Mouse (Mus musculus) hindbrain, embryonic 12.5 days (tissue): ENCODE measurements at regions not wholly inside any gene's neighbourhood (a gene's known extent, or its start where the extent isn't known, plus 50 kb on each side); places are given as distances from the start of the nearest gene placed in this dataset.

Experiments used
- ATAC-seq: fragments of 200-750 bp; cut with Nextera tagmentation; 2 replicates; pipeline ENCODE4 v1.8.0; 2017; ENCODE audit warnings: moderate TSS enrichment; ENCODE audit not compliant: low FRiP score
- H3K27ac ChIP-seq: fragments of 300-500 bp; sonication (generic); 2 replicates; pipeline ENCODE4 v1.5.1; 2016; ENCODE audit warnings: mild to moderate bottlenecking
- H3K27me3 ChIP-seq: fragments of 300-500 bp; sonication (generic); 2 replicates; pipeline ENCODE4 v1.6.1; 2016; ENCODE audit warnings: mild to moderate bottlenecking
- H3K36me3 ChIP-seq: fragments of 300-500 bp; sonication (generic); 2 replicates; pipeline ENCODE4 v1.6.1; 2016; ENCODE audit warnings: mild to moderate bottlenecking
- H3K4me1 ChIP-seq: fragments of 300-500 bp; sonication (generic); 2 replicates; pipeline ENCODE4 v1.6.1; 2016
- H3K4me2 ChIP-seq: fragments of 300-500 bp; sonication (generic); replicated peaks from 2 replicates; pipeline ENCODE4 v1.6.1; 2016; ENCODE audit warnings: mild to moderate bottlenecking
- H3K4me3 ChIP-seq: fragments of 300-500 bp; sonication (generic); 2 replicates; pipeline ENCODE4 v1.5.1; 2016; ENCODE audit warnings: mild to moderate bottlenecking
- H3K9ac ChIP-seq: fragments of 300-500 bp; sonication (generic); 2 replicates; pipeline ENCODE4 v1.6.1; 2016; ENCODE audit warnings: mild to moderate bottlenecking, moderate library complexity
- H3K9me3 ChIP-seq: fragments of 300-500 bp; sonication (generic); replicated peaks from 2 replicates; pipeline ENCODE4 v1.6.1; 2016; ENCODE audit warnings: mild to moderate bottlenecking
- WGBS: fragments of 180-500 bp; shearing (Covaris S2); methylation state at CpG from one replicate; pipeline ENCODE4 v1.1.7; 2016; 5-methylcytosine and 5-hydroxymethylcytosine counted together

DNA sequence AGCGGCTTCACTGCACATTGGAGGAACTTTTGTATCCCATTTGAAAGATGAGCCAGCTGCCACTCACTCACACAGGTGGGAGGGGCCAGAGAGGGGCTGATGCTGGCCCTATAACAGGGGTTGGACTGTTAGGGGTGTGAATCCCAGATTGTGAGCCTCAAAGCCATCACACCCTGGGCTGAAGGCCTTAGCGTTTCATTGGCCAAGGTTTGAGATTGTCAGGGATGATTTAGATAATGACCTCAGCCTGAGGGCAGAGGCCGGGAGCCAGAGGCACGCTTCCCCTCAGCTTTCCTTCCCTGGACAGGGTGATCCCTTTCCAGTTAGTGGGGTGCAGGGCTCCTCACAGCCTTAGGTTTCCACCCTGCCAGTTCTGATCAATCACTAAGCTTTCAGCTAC, 124.5 kb upstream of the Gjb5 start:
- Histone ChIP-seq H3K4me2 (no peak overlapping the region), H3K36me3 (no peaks in the 10 kb centered on the region), H3K27ac (no peak overlapping the region), H3K9ac (no peak overlapping the region), H3K4me3 (no peak overlapping the region), H3K4me1 (peaks cover 11% of the 10 kb centered on the region), H3K9me3 (no peaks in the 10 kb centered on the region), H3K27me3 (no peaks in the 10 kb centered on the region)
- ATAC-seq: no peak
- 55% methylated on average over 4 of the region's 4 CpGs for WGBS

DNA sequence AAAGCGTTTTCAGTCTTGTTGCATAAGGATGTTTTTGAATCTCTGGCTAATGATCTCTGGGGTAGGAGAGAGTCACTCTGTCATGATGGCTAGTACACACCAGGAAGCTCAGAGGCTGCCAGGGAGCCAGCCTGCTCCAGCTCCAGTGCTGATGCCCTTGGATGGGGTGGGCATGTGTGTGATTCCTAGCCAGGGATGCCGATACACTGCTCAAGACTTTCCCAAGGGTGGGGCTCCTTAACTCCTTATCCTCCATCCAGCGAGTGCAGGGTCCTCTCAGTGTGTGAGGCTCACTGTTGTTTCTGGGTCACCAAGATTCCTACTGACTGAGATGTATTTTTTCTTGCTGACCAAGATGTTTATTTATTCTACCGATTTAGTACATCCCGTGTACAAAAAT, 122.4 kb upstream of the Gjb5 start:
- no peak overlapping the region for H3K4me2 ChIP-seq
- no peaks in the 10 kb centered on the region for H3K9me3 ChIP-seq
- no peak overlapping the region for H3K27ac ChIP-seq
- H3K4me3 ChIP-seq: no peak overlapping the region
- peaks cover 9% of the 10 kb centered on the region for H3K4me1 ChIP-seq
- no peaks in the 10 kb centered on the region for H3K36me3 ChIP-seq
- 75% methylated on average over 5 of the region's 5 CpGs for WGBS
- H3K9ac ChIP-seq: no peak overlapping the region
- no peak for ATAC-seq
- no peaks in the 10 kb centered on the region for H3K27me3 ChIP-seq

DNA sequence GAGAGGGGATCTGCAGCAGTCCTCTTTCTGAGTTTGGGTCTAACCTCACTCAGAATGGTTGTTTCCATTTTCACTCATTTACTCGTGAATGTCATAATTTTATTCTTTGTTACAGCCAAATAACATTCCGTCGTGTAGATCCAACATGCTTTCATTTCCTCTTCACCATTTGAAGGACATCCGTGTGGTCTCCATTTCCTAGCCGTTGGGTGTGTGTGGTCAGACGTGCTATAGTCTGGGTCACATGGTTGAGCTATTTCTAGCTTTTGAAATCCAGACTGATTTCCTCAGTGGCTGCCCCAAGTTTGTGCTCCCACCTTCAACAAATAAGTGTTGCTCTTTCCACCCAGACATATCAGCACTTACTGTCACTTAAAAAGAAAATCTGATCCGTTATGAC, 111.9 kb upstream of the Gjb5 start:
- 86% methylated on average over 7 of the region's 7 CpGs for WGBS
- no peak overlapping the region for H3K4me3 ChIP-seq
- H3K27me3 ChIP-seq: no peaks in the 10 kb centered on the region
- H3K4me1 ChIP-seq: no peaks in the 10 kb centered on the region
- H3K36me3 ChIP-seq: no peaks in the 10 kb centered on the region
- no peak overlapping the region for H3K9ac ChIP-seq
- H3K9me3 ChIP-seq: no peaks in the 10 kb centered on the region
- H3K27ac ChIP-seq: no peak overlapping the region
- H3K4me2 ChIP-seq: no peak overlapping the region
- no peak for ATAC-seq

DNA sequence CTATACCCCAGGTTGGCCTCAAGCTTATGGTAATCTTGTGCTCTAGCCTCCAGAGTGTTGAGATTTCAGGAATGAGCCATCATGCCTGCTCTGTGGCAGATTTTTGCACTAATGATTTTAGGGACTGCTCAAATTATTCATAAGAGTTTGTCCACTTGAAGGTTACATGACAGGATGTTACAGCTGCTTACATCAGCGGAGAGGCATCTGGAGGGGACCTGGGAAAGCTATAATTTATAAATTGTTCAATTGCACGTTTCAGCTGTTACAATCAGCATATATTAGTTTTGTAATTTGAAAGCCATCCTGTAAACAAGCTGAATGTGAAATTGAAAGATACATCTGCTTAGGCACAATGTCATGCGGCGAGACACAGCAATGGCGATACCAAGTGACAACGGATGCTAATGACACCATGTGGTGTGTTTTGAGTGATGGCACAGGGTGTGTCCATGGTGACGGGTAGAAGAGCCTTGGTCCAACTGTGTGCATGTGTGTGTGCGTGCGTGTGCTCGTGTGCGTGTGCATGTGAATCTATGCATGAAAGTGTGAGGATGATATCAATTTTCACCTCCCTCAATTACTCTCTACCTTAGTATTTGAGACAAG, 96.6 kb upstream of the Gjb5 start:
- Histone ChIP-seq H3K27me3 (no peaks in the 10 kb centered on the region), H3K27ac (no peak overlapping the region), H3K4me1 (no peaks in the 10 kb centered on the region), H3K36me3 (no peaks in the 10 kb centered on the region), H3K9ac (no peak overlapping the region), H3K4me2 (no peak overlapping the region), H3K9me3 (peaks cover 14% of the 10 kb centered on the region; the same call in 1 of the 2 replicates), H3K4me3 (no peak overlapping the region)
- 87% methylated on average over 11 of the region's 11 CpGs for WGBS
- no peak for ATAC-seq

DNA sequence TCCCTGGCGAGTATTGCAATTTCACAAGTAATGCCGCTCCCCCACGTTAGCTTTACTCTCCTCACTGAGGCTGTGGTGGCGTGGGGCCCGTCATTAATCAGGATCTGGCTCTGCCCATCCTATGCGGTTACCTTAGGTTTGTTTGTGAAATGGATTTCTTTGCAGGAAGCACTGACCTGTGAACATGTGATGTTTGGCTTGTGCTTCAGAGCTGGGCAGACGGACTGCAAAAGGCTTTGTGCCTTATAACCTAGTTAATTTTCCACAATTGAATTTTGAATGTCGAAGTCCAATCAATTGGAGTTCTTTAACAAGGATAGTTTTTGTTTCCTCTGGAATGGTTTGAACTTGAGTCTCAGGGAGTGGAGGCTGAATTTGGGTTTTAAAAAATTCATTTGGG, 94.1 kb upstream of the Gjb5 start:
- Histone ChIP-seq H3K9me3 (0 out of 2 replicates have a peak, but pooled peaks cover 7% of the 10 kb centered on the region), H3K4me3 (no peak overlapping the region), H3K27ac (no peak overlapping the region), H3K9ac (no peak overlapping the region), H3K36me3 (no peaks in the 10 kb centered on the region), H3K4me1 (no peaks in the 10 kb centered on the region), H3K4me2 (no peak overlapping the region), H3K27me3 (no peaks in the 10 kb centered on the region)
- 73% methylated on average over 8 of the region's 8 CpGs for WGBS
- no peak for ATAC-seq

DNA sequence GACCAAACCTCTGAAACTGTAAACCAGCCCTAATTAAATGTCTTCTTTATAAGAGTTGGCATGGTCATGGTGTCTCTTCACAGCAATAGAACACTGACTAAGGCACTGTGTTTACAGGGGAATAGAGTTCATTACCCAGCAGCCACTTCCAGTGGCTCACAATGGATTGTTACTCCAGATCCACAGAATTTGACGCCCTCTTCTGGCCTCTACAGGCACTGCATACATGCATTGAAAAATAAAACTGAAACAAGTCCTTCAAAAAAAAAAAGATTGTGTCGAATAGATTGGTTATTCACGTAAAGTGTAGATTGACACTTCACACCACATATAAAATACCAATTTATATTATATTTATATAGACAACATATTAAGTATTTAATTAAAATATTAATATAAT, 87.3 kb upstream of the Gjb5 start:
- H3K36me3 ChIP-seq: no peaks in the 10 kb centered on the region
- no peaks in the 10 kb centered on the region for H3K4me1 ChIP-seq
- no peaks in the 10 kb centered on the region for H3K27me3 ChIP-seq
- H3K4me2 ChIP-seq: no peak overlapping the region
- no peak overlapping the region for H3K9ac ChIP-seq
- no peak overlapping the region for H3K4me3 ChIP-seq
- no peaks in the 10 kb centered on the region for H3K9me3 ChIP-seq
- WGBS: 68% methylated on average over 3 of the region's 3 CpGs
- no peak for ATAC-seq
- H3K27ac ChIP-seq: no peak overlapping the region

DNA sequence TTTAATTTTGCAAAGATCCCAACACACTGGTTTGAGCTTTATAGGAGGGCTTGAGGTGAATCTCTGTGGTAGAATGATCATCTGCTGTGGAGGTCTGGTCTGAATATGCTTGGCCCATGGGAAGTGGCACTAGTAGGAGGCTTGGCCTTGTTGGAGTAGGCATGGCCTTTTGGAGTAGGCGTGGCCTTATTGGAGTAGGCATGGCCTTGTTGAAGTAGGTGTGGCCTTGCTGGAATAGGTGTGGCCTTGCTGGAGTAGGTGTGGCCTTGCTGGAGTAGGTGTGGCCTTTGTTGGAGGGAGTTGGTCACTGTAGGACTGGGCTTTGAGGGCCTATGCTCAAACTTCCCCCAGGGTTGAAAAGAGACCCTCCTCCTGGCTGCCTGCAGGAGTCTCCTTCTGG, 86.1 kb upstream of the Gjb5 start:
- WGBS: 95% methylated on average over 1 of the region's 1 CpGs
- no peaks in the 10 kb centered on the region for H3K4me1 ChIP-seq
- no peaks in the 10 kb centered on the region for H3K36me3 ChIP-seq
- H3K9me3 ChIP-seq: no peaks in the 10 kb centered on the region
- H3K9ac ChIP-seq: no peak overlapping the region
- H3K27ac ChIP-seq: no peak overlapping the region
- no peak for ATAC-seq
- H3K4me2 ChIP-seq: no peak overlapping the region
- H3K4me3 ChIP-seq: no peak overlapping the region
- H3K27me3 ChIP-seq: no peaks in the 10 kb centered on the region

DNA sequence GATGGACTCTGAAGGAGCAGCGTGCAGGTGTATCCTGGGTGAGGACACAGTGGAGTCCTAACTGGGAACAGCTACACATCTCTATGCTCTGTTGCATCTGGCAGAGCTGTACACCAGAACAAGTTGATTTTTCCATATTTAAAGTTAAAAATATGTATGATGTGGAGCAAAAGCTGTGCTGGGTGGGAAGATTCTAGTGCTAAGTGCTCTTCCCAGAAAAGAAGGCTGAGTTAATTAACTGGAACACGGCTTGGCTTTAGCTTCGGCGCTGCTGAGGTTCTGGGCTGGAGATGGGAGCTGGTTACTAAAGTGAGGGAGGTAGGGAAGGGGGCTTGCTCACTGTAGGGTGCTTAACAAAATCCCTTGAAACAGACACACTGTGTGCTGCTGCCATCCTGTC, 84.0 kb upstream of the Gjb5 start:
- WGBS: 81% methylated on average over 4 of the region's 4 CpGs
- no peak overlapping the region for H3K27ac ChIP-seq
- no peaks in the 10 kb centered on the region for H3K4me1 ChIP-seq
- no peaks in the 10 kb centered on the region for H3K36me3 ChIP-seq
- no peak overlapping the region for H3K4me3 ChIP-seq
- H3K4me2 ChIP-seq: no peak overlapping the region
- no peaks in the 10 kb centered on the region for H3K9me3 ChIP-seq
- ATAC-seq: no peak
- H3K27me3 ChIP-seq: no peaks in the 10 kb centered on the region
- no peak overlapping the region for H3K9ac ChIP-seq

DNA sequence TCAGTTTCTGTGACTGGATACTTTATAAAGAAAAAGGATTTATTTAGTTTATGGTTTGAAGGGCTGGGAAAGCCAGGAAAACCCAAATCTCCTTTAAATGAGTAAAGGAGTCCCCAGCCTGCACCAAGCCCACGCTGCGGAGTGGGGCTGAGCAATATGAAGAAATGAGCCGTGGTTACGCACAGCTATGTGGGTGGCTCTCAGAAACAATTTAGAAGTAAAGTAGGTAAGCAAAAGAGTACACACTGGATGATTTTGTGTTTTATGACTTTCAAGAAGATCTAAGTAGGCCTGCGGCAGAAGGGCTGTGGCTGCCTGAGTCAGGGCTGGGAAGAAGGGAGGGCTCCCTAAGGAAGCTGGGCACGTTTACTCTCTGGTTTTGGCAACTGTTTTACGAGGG, 82.6 kb upstream of the Gjb5 start:
- no peak overlapping the region for H3K9ac ChIP-seq
- H3K27me3 ChIP-seq: no peaks in the 10 kb centered on the region
- no peak for ATAC-seq
- no peaks in the 10 kb centered on the region for H3K9me3 ChIP-seq
- WGBS: 79% methylated on average over 7 of the region's 7 CpGs
- no peak overlapping the region for H3K4me3 ChIP-seq
- H3K36me3 ChIP-seq: no peaks in the 10 kb centered on the region
- H3K4me2 ChIP-seq: no peak overlapping the region
- H3K27ac ChIP-seq: no peak overlapping the region
- no peaks in the 10 kb centered on the region for H3K4me1 ChIP-seq

DNA sequence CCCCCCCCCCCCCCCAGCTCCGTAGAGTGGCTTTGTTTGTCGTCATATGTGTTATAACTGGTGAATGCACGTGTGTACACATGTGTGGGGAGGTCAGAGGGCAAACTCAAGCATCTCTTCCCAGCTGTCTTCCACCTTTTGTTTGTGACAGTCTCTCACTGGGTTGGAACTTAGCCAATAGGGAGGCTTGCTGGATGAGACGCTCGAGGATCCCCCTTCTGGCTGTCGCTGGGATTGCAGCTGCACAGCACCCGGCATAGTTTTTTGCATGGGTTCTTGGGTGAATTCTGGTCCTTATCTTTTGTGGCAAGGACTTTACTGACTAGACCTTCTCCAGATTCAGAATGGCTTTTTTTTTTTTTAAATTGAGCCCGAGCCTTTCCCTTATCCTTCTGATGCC, 77.1 kb upstream of the Gjb5 start:
- Histone ChIP-seq H3K36me3 (no peaks in the 10 kb centered on the region), H3K4me3 (no peak overlapping the region), H3K4me2 (peak overlapping the region; percentile 24; the same call in 1 of the 2 replicates), H3K9ac (no peak overlapping the region), H3K4me1 (no peaks in the 10 kb centered on the region), H3K27ac (no peak overlapping the region), H3K9me3 (no peaks in the 10 kb centered on the region), H3K27me3 (no peaks in the 10 kb centered on the region)
- ATAC-seq: no peak
- 24% methylated on average over 8 of the region's 8 CpGs for WGBS

DNA sequence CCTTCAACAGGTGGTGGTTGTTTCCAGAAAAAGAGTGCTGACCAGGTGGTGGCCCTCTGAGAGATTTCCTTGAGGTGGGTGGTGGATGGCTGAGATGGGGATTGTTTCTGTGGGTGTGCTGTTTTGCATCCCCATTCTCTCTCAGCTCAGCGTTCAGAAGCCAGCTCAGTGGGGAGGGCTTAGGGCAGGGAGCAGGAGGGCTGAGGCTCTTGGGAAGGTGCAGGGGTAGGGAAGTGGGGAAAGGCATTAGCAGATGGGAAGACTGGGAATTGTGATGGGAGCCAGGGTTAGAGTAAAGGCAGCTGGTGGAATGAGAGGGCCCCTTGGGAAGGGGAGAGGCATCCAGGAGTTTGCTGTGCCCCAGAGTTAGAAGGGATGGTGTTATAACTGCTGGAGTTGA, 72.3 kb upstream of the Gjb5 start:
- H3K27ac ChIP-seq: no peak overlapping the region
- H3K27me3 ChIP-seq: no peaks in the 10 kb centered on the region
- no peaks in the 10 kb centered on the region for H3K4me1 ChIP-seq
- no peak overlapping the region for H3K4me3 ChIP-seq
- H3K9me3 ChIP-seq: 0 out of 2 replicates have a peak, but pooled peaks cover 5% of the 10 kb centered on the region
- WGBS: 5% methylated on average over 1 of the region's 1 CpGs
- H3K9ac ChIP-seq: no peak overlapping the region
- ATAC-seq: no peak
- H3K4me2 ChIP-seq: no peak overlapping the region
- no peaks in the 10 kb centered on the region for H3K36me3 ChIP-seq

DNA sequence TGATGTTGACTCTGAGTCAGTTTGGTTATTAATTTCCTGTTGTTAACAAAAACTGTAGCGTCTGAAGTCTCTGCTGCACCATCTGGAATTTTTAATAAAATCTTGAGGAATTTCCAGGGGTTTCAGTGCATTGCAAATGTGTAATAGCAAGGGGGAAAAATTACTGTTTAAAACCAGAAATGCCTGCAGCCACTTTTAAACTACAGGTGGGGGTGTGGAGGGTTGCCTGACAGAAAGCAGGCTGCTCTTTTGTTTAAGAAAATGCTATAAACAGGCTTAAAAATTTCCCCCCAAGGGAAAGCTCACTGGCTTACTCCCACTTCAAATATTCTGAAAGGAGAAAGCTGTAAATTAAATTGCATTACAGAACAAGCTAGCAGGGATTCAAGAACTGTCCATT, 71.8 kb upstream of the Gjb5 start:
- ATAC-seq: no peak
- WGBS: 63% methylated on average over 1 of the region's 1 CpGs

DNA sequence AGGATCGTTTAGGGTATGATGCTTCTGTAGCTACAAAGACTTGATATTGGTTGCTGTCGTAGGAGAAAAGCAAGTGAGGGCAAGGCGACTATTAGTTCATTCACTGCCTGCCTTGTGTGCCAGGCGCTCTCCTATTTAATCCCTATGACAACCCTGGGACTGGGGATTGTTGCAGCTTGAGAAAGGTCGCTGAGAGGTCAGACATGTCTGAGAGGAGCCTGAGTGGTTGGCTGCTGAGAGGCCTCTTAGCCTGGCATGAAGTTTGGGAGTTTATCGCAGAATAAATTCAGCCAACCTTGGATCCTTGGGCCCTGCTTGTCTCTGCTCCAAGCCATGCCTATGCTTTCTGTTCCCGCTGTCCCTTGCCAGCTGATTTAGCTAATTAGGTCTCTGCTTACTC, 65.9 kb upstream of the Gjb5 start:
- H3K9ac ChIP-seq: no peak overlapping the region
- H3K9me3 ChIP-seq: 0 out of 2 replicates have a peak, but pooled peaks cover under 1% of the 10 kb centered on the region
- no peak overlapping the region for H3K4me2 ChIP-seq
- WGBS: 59% methylated on average over 7 of the region's 7 CpGs
- no peaks in the 10 kb centered on the region for H3K27me3 ChIP-seq
- H3K4me3 ChIP-seq: no peak overlapping the region
- no peak for ATAC-seq
- no peaks in the 10 kb centered on the region for H3K36me3 ChIP-seq
- H3K27ac ChIP-seq: no peak overlapping the region
- H3K4me1 ChIP-seq: peaks cover 14% of the 10 kb centered on the region

More for the DNA sequence above, 71.8 kb upstream of the Gjb5 start:
- H3K9ac ChIP-seq: no peak overlapping the region
- no peak overlapping the region for H3K4me3 ChIP-seq
- no peaks in the 10 kb centered on the region for H3K36me3 ChIP-seq
- no peaks in the 10 kb centered on the region for H3K27me3 ChIP-seq
- H3K27ac ChIP-seq: no peak overlapping the region
- no peak overlapping the region for H3K4me2 ChIP-seq
- H3K9me3 ChIP-seq: 0 out of 2 replicates have a peak, but pooled peaks cover 5% of the 10 kb centered on the region
- no peaks in the 10 kb centered on the region for H3K4me1 ChIP-seq
